Mouse (Mus musculus): Measurements from ENCODE around the gene Uso1.
A peak's percentile ranks its signal among the peaks of the same experiment; 100 is the strongest.

Uso1 gene

GRCm38 (mm10) chr5:92198266-92198665, 60.5 kb downstream of the Uso1 start:
- no peak for DNase-seq

GRCm38 (mm10) chr5:92204162-92205036, 66.7 kb downstream of the Uso1 start:
- no peak for DNase-seq

GRCm38 (mm10) chr5:92205184-92205583, 67.4 kb downstream of the Uso1 start:
- DNase-seq: no peak

- no peak for DNase-seq
These were observed 68.0 kb downstream of the Uso1 start for GRCm38 (mm10) chr5:92205706-92206105.

GRCm38 (mm10) chr5:92206121-92206520, 68.4 kb downstream of the Uso1 start:
- DNase-seq: no peak

- no peak for DNase-seq
These were observed 72.5 kb downstream of the Uso1 start for GRCm38 (mm10) chr5:92210205-92210604.

GRCm38 (mm10) chr5:92212231-92212630, 74.5 kb downstream of the Uso1 start:
- no peak for DNase-seq

GRCm38 (mm10) chr5:92215308-92215707, 77.6 kb downstream of the Uso1 start, which contains the start of gene U90926:
U90926 (minus strand) TSS chr5:92215408.
- DNase-seq: no peak

- no peak for DNase-seq
These were observed 81.4 kb downstream of the Uso1 start for GRCm38 (mm10) chr5:92218915-92219793.

GRCm38 (mm10) chr5:92219826-92220225, 82.1 kb downstream of the Uso1 start:
- no peak for DNase-seq

- DNase-seq: no peak
These were observed 82.7 kb downstream of the Uso1 start for GRCm38 (mm10) chr5:92220287-92220902.

- no peak for DNase-seq
These were observed 90.0 kb downstream of the Uso1 start for GRCm38 (mm10) chr5:92227782-92228181.

- no peak for DNase-seq
These were observed 91.0 kb downstream of the Uso1 start for GRCm38 (mm10) chr5:92228776-92229175.

- DNase-seq: no peak
These were observed 91.8 kb downstream of the Uso1 start for GRCm38 (mm10) chr5:92229514-92229913.

- DNase-seq: no peak
These were observed 92.6 kb downstream of the Uso1 start for GRCm38 (mm10) chr5:92230306-92230705.

- no peak for DNase-seq
These were observed 94.1 kb downstream of the Uso1 start for GRCm38 (mm10) chr5:92231836-92232235.

GRCm38 (mm10) chr5:92233366-92233765, 95.6 kb downstream of the Uso1 start:
- no peak for DNase-seq

- no peak for DNase-seq
These were observed 97.3 kb downstream of the Uso1 start for GRCm38 (mm10) chr5:92234939-92235557.

- DNase-seq: peak; percentile 71
These were observed 101.8 kb downstream of the Uso1 start for GRCm38 (mm10) chr5:92239333-92240232.

- no peak for DNase-seq
These were observed 103.0 kb downstream of the Uso1 start for GRCm38 (mm10) chr5:92240769-92241168.

- DNase-seq: no peak
These were observed 107.2 kb downstream of the Uso1 start for GRCm38 (mm10) chr5:92244900-92245299.

GRCm38 (mm10) chr5:92245483-92245882, 107.7 kb downstream of the Uso1 start:
- no peak for DNase-seq

All from right cerebral cortex, postnatal 14 days (tissue).